Mouse (Mus musculus): ENCODE measurements around the gene Gmnn.

DNA sequence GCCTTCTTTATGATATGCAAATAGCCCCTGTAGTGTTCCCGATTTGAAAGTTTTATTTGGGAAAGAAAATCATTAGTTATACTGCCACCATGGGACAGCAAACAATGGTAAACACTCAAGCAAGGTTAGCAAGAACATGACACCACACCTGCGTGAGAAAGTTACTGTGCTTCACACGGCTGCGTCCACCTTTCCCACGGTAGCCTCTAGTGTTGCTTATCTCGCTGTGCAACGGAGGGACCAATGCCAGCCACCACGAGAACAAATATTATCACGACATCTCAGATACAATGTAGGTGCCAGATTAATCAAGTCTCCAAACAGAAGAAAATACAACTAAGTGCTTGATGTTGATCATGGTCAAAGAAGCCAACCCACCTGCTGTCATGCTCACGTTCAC, 2.3 kb downstream of the Gmnn start:
- TF ChIP-seq POLR2A (IDR thresholded peaks at IDR 0.05; ENCODE audit: borderline replicate concordance, insufficient read depth, low read length): no peak
- no peak for TF ChIP-seq CTCF (IDR thresholded peaks at IDR 0.05; ENCODE audit: borderline replicate concordance, insufficient read depth, low read depth, low read length)
